Mouse (Mus musculus) adrenal gland, adult (tissue): Measurements from ENCODE around the gene Haus4.

Source experiments
- DNase-seq, 2 experiments: peaks; one replicate each; pipeline ENCODE4 v3.0.0; 2022 to 2023; ENCODE audit warnings: low spot score in 1 of 2; ENCODE audit not compliant: inconsistent age in 2 of 2

Haus4 gene

GRCm38 (mm10) chr14:54572790-54573736 lies 18.6 kb upstream of the Haus4 start:
- DNase-seq: peak; percentile 81 to 83

- DNase-seq: peak in 1 of 2 experiments; percentile 60
Measured at GRCm38 (mm10) chr14:54572122-54572521, 17.7 kb upstream of the Haus4 start.

GRCm38 (mm10) chr14:54569451-54570392 lies 15.3 kb upstream of the Haus4 start:
- peak in 1 of 2 experiments; percentile 53 for DNase-seq

GRCm38 (mm10) chr14:54568694-54569414 lies 14.4 kb upstream of the Haus4 start:
- peak; percentile 78 to 93 for DNase-seq

- peak; percentile 54 to 76 for DNase-seq
Measured at GRCm38 (mm10) chr14:54560527-54561242, 6.3 kb upstream of the Haus4 start.

GRCm38 (mm10) chr14:54557330-54557729 lies 2.9 kb upstream of the Haus4 start:
- DNase-seq: peak in 1 of 2 experiments; percentile 55

- DNase-seq: no peak
Measured at GRCm38 (mm10) chr14:54553454-54553974, 902 bp downstream of the Haus4 start.

GRCm38 (mm10) chr14:54544703-54545102 lies 9.7 kb downstream of the Haus4 start:
- no peak for DNase-seq

GRCm38 (mm10) chr14:54540771-54541170 lies 13.6 kb downstream of the Haus4 start:
- DNase-seq: no peak

- no peak for DNase-seq
Measured at GRCm38 (mm10) chr14:54538580-54538979, 15.8 kb downstream of the Haus4 start.

- DNase-seq: peak; percentile 78 to 94
Measured at GRCm38 (mm10) chr14:54528446-54529111, 25.8 kb downstream of the Haus4 start.

- no peak for DNase-seq
Measured at GRCm38 (mm10) chr14:54528007-54528393, 26.4 kb downstream of the Haus4 start.

- DNase-seq: peak in 1 of 2 experiments; percentile 55
Measured at GRCm38 (mm10) chr14:54527227-54528006, 27.0 kb downstream of the Haus4 start.

GRCm38 (mm10) chr14:54523600-54523999 lies 30.8 kb downstream of the Haus4 start:
- DNase-seq: no peak

- DNase-seq: peak in 1 of 2 experiments; percentile 63
Measured at GRCm38 (mm10) chr14:54516710-54517310, 37.6 kb downstream of the Haus4 start.

GRCm38 (mm10) chr14:54509774-54510173 lies 44.6 kb downstream of the Haus4 start:
- DNase-seq: no peak

GRCm38 (mm10) chr14:54503092-54503491 lies 51.3 kb downstream of the Haus4 start:
- no peak for DNase-seq

- DNase-seq: no peak
Measured at GRCm38 (mm10) chr14:54501365-54501764, 53.1 kb downstream of the Haus4 start.
